Mouse (Mus musculus) MEL (cell line): ENCODE data around the gene Ugt1a10.
"Not testable (repeated sequence)": the region's sequence is repeated elsewhere in the genome, so short reads cannot be mapped to it uniquely, and the experiment has no call there.

ENCODE experiments used
- CHD1 ChIP-seq: IDR thresholded peaks from 2 replicates; pipeline ENCODE4 v1.6.1; 2012; ENCODE audit warnings: low read depth, mild to moderate bottlenecking, inconsistent platforms, low read length, improper control_type of control experiment
- CTCF ChIP-seq, 3 experiments: IDR thresholded peaks in 2 of 3; conservative IDR thresholded peaks in 1 of 3; 2 replicates each; pipeline ENCODE4 v1.5.1; 2011 to 2012; ENCODE audit warnings: low read length in 3 of 3, low read depth in 2 of 3, mild to moderate bottlenecking in 2 of 3, improper control_type of control experiment in 1 of 3, inconsistent platforms in 1 of 3, mixed read lengths in 1 of 3, moderate library complexity in 1 of 3; ENCODE audit not compliant: control insufficient read depth in 1 of 3, insufficient read depth in 1 of 3, poor library complexity in 1 of 3, severe bottlenecking in 1 of 3
- E2F4 ChIP-seq: IDR thresholded peaks from 2 replicates; pipeline ENCODE4 v1.6.1; 2011; ENCODE audit warnings: low read depth, low read length, improper control_type of control experiment, borderline replicate concordance
- ELF1 ChIP-seq: IDR thresholded peaks from 2 replicates; pipeline ENCODE4 v1.6.1; 2014; ENCODE audit warnings: low read depth, mild to moderate bottlenecking, inconsistent platforms, low read length, improper control_type of control experiment, moderate library complexity
- EP300 ChIP-seq, 2 experiments: IDR thresholded peaks; 2 replicates each; pipeline ENCODE4 v1.6.1; 2011; ENCODE audit warnings: improper control_type of control experiment in 2 of 2, low read length in 2 of 2, low read depth in 1 of 2, mild to moderate bottlenecking in 1 of 2
- GATA1 ChIP-seq: IDR thresholded peaks from 2 replicates; pipeline ENCODE4 v1.6.1; 2011; ENCODE audit warnings: low read depth, low read length, improper control_type of control experiment
- HCFC1 ChIP-seq: IDR thresholded peaks from 2 replicates; pipeline ENCODE4 v1.6.1; 2012; ENCODE audit warnings: low read depth, mild to moderate bottlenecking, inconsistent platforms, low read length, improper control_type of control experiment, moderate library complexity
- MEF2A ChIP-seq: IDR thresholded peaks from 2 replicates; pipeline ENCODE4 v1.6.1; 2014; ENCODE audit warnings: low read depth, mild to moderate bottlenecking, inconsistent platforms, low read length, improper control_type of control experiment; ENCODE audit not compliant: poor library complexity, insufficient replicate concordance, severe bottlenecking; ENCODE audit errors: extremely low read depth
- POLR2A ChIP-seq, 2 experiments: IDR thresholded peaks; 2 replicates each; pipeline ENCODE4 v1.6.1; 2011 to 2012; ENCODE audit warnings: low read length in 2 of 2, mild to moderate bottlenecking in 2 of 2, control low read depth in 1 of 2, improper control_type of control experiment in 1 of 2, low read depth in 1 of 2, moderate library complexity in 1 of 2; ENCODE audit not compliant: control insufficient read depth in 1 of 2, insufficient read depth in 1 of 2, poor library complexity in 1 of 2
- POLR2AphosphoS2 ChIP-seq: IDR thresholded peaks from 2 replicates; pipeline ENCODE4 v1.6.1; 2011; ENCODE audit warnings: low read length, improper control_type of control experiment
- RAD21 ChIP-seq: IDR thresholded peaks from 2 replicates; pipeline ENCODE4 v1.6.1; 2011; ENCODE audit warnings: mild to moderate bottlenecking, low read depth, low read length, improper control_type of control experiment
- SMC3 ChIP-seq: IDR thresholded peaks from 2 replicates; pipeline ENCODE4 v1.6.1; 2011; ENCODE audit warnings: low read depth, low read length, improper control_type of control experiment
- ZC3H11A ChIP-seq: IDR thresholded peaks from 2 replicates; pipeline ENCODE4 v1.6.1; 2012; ENCODE audit warnings: low read depth, mild to moderate bottlenecking, inconsistent platforms, low read length, improper control_type of control experiment
- ZNF384 ChIP-seq: IDR thresholded peaks from 2 replicates; pipeline ENCODE4 v1.6.1; 2012; ENCODE audit warnings: low read depth, mild to moderate bottlenecking, inconsistent platforms, low read length, improper control_type of control experiment

- not testable (repeated sequence) for TF ChIP-seq CTCF (IDR thresholded peaks at IDR 0.05 in 2 of 3, conservative IDR thresholded peaks at IDR 0.05 in 1 of 3; ENCODE audit: control insufficient read depth in 1 of 3, insufficient read depth in 1 of 3, low read depth in 2 of 3, low read length in 3 of 3, poor library complexity in 1 of 3, severe bottlenecking in 1 of 3); POLR2A (IDR thresholded peaks at IDR 0.05; ENCODE audit: control insufficient read depth in 1 of 2, insufficient read depth in 1 of 2, low read depth in 1 of 2, low read length in 2 of 2, poor library complexity in 1 of 2); ZC3H11A; E2F4; EP300 (IDR thresholded peaks at IDR 0.05; ENCODE audit: low read depth in 1 of 2, low read length in 2 of 2); GATA1; HCFC1; CHD1; SMC3; MEF2A; POLR2AphosphoS2; RAD21; ELF1; ZNF384
Measured at GRCm38 (mm10) chr1:88098546-88098945, 43.4 kb downstream of the Ugt1a10 start.
